Mouse (Mus musculus): Measurements from ENCODE around the gene Mpi.

The Mpi gene

GRCm38 (mm10) chr9:57552139-57552887, at the start of gene Mpi:
Gene Mpi, minus strand, starts transcription at chr9:57552763.
- peak; percentile 46 for DNase-seq (ENCODE audit: low read depth)

- DNase-seq (ENCODE audit: low read depth) = no peak
Observed at GRCm38 (mm10) chr9:57602098-57602497, 49.5 kb upstream of the Mpi start.

GRCm38 (mm10) chr9:57601353-57601706, 48.8 kb upstream of the Mpi start:
- DNase-seq (ENCODE audit: low read depth) = no peak

GRCm38 (mm10) chr9:57600620-57601352, 48.2 kb upstream of the Mpi start:
- DNase-seq (ENCODE audit: low read depth) = no peak

- no peak for DNase-seq (ENCODE audit: low read depth)
Observed at GRCm38 (mm10) chr9:57598851-57599563, 46.4 kb upstream of the Mpi start.

GRCm38 (mm10) chr9:57597929-57598382, 45.4 kb upstream of the Mpi start:
- no peak for DNase-seq (ENCODE audit: low read depth)

GRCm38 (mm10) chr9:57597265-57597664, 44.7 kb upstream of the Mpi start:
- no peak for DNase-seq (ENCODE audit: low read depth)

GRCm38 (mm10) chr9:57594174-57594509, 41.6 kb upstream of the Mpi start:
- no peak for DNase-seq (ENCODE audit: low read depth)

- DNase-seq (ENCODE audit: low read depth) = no peak
Observed at GRCm38 (mm10) chr9:57593454-57594173, 41.1 kb upstream of the Mpi start.

GRCm38 (mm10) chr9:57590726-57591125, 38.2 kb upstream of the Mpi start:
- DNase-seq (ENCODE audit: low read depth) = no peak

GRCm38 (mm10) chr9:57589224-57590126, 36.9 kb upstream of the Mpi start, which contains the start of gene Ulk3:
Gene Ulk3, plus strand, starts transcription at chr9:57589452.
- DNase-seq (ENCODE audit: low read depth) = peak; percentile 79

GRCm38 (mm10) chr9:57584991-57585390, 32.4 kb upstream of the Mpi start:
- DNase-seq (ENCODE audit: low read depth) = no peak

- DNase-seq (ENCODE audit: low read depth) = no peak
Observed at GRCm38 (mm10) chr9:57577144-57577849, 24.7 kb upstream of the Mpi start.

- no peak for DNase-seq (ENCODE audit: low read depth)
Observed at GRCm38 (mm10) chr9:57575577-57575976, 23.0 kb upstream of the Mpi start.

GRCm38 (mm10) chr9:57574397-57574796, 21.8 kb upstream of the Mpi start:
- no peak for DNase-seq (ENCODE audit: low read depth)

GRCm38 (mm10) chr9:57568500-57568899, 15.9 kb upstream of the Mpi start:
- DNase-seq (ENCODE audit: low read depth) = no peak

GRCm38 (mm10) chr9:57566846-57567245, 14.3 kb upstream of the Mpi start:
- DNase-seq (ENCODE audit: low read depth) = no peak

GRCm38 (mm10) chr9:57565741-57566221, 13.2 kb upstream of the Mpi start:
- no peak for DNase-seq (ENCODE audit: low read depth)

- no peak for DNase-seq (ENCODE audit: low read depth)
Observed at GRCm38 (mm10) chr9:57564609-57565008, 12.0 kb upstream of the Mpi start.

- DNase-seq (ENCODE audit: low read depth) = no peak
Observed at GRCm38 (mm10) chr9:57562896-57563372, 10.4 kb upstream of the Mpi start.

All from naive thymus-derived CD4-positive, alpha-beta T cell, adult 2 months (primary cell).